Mouse (Mus musculus): ENCODE measurements around the gene Slc24a4. TPM values are rescaled to one million over a fixed set of nuclear protein-coding genes. Genes with fewer than 3 reads are reported as not detected.

Slc24a4 gene
- polyA plus RNA-seq, 1 experiment from 2014 or later = 0.14 TPM

GRCm38 (mm10) chr12:102225165-102225564 is 96.6 kb downstream of the Slc24a4 start:
- DNase-seq (ENCODE audit: low spot score) = no peak
- no peak overlapping the region for H3K27ac ChIP-seq
- 56% methylated on average over 3 of the region's 3 CpGs for WGBS
- no peaks in the 10 kb centered on the region for H3K9me3 ChIP-seq
- no peak overlapping the region for H3K4me3 ChIP-seq
- no peaks in the 10 kb centered on the region for H3K36me3 ChIP-seq
- H3K4me1 ChIP-seq (replicated peaks) = no peaks in the 10 kb centered on the region
- no peaks in the 10 kb centered on the region; the same call in 1 of the 2 replicates for H3K27me3 ChIP-seq (ENCODE audit: insufficient read depth, poor library complexity, severe bottlenecking)

DNA sequence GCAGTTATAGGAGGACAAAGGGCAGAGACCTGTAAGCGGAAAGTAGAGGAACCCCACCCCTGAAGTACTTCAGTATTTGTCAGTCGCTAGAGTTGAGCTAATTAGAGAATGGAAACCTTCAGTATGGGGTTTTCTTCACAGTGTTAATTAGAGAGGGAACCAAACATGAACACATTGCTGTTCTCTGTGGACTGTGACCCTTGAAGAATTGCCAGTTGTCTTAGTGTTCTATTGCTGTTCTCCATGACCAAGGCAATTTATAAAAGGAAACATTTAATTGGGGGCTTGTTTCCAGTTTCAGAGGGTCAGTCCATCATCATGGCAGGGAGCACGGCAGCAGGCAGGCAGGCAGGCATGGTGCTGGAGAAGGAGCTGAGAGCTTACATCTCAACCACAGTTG is 107.0 kb downstream of the Slc24a4 start:
- no peak for DNase-seq (ENCODE audit: low spot score)

DNA sequence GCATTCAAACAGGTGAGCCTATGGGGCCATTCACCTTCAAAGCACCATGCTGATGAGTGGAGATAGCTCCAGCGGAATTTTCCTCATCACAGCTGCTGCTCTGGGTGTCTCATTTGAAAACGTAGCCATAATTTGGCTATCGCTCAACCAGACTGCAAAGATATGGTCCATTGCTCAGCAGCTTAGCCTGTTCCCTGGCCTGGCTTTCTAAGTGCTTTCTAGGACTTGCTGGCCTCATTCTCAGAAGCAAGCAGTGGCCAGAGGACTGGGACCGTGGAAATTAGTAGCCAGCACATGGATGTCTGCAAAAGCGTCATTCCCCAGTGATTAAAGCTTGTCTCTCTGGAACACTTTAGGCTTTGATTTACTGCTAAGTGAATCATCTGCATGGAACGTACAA is 107.8 kb downstream of the Slc24a4 start:
- 90% methylated on average over 6 of the region's 6 CpGs for WGBS
- H3K4me3 ChIP-seq = no peak overlapping the region

More for the DNA sequence above, 107.0 kb downstream of the Slc24a4 start:
- no peaks in the 10 kb centered on the region for H3K4me1 ChIP-seq (replicated peaks)
- no peaks in the 10 kb centered on the region for H3K27me3 ChIP-seq (ENCODE audit: insufficient read depth, poor library complexity, severe bottlenecking)
- no peaks in the 10 kb centered on the region for H3K36me3 ChIP-seq
- H3K4me3 ChIP-seq = no peak overlapping the region
- whole genome bisulfite sequencing = 90% methylated on average over 3 of the region's 3 CpGs
- H3K27ac ChIP-seq = no peak overlapping the region
- no peaks in the 10 kb centered on the region for H3K9me3 ChIP-seq

GRCm38 (mm10) chr12:102242076-102242722 is 113.7 kb downstream of the Slc24a4 start:
- Histone ChIP-seq H3K36me3 (no peaks in the 10 kb centered on the region), H3K9me3 (no peaks in the 10 kb centered on the region), H3K27ac (peak overlapping the region; percentile 75), H3K4me3 (no peak overlapping the region), H3K4me1 (replicated peaks) (peaks cover 36% of the 10 kb centered on the region), H3K27me3 (ENCODE audit: insufficient read depth, poor library complexity, severe bottlenecking) (no peaks in the 10 kb centered on the region)
- peak; percentile 17 for DNase-seq (ENCODE audit: low spot score)
- 60% methylated on average over 6 of the region's 6 CpGs for WGBS

More for the DNA sequence above, 107.8 kb downstream of the Slc24a4 start:
- H3K9me3 ChIP-seq = no peaks in the 10 kb centered on the region
- H3K27ac ChIP-seq = no peak overlapping the region
- no peak for DNase-seq (ENCODE audit: low spot score)
- 0 out of 2 replicates have a peak, but pooled peaks cover under 1% of the 10 kb centered on the region for H3K4me1 ChIP-seq (replicated peaks)
- H3K36me3 ChIP-seq = no peaks in the 10 kb centered on the region
- H3K27me3 ChIP-seq (ENCODE audit: insufficient read depth, poor library complexity, severe bottlenecking) = no peaks in the 10 kb centered on the region

DNA sequence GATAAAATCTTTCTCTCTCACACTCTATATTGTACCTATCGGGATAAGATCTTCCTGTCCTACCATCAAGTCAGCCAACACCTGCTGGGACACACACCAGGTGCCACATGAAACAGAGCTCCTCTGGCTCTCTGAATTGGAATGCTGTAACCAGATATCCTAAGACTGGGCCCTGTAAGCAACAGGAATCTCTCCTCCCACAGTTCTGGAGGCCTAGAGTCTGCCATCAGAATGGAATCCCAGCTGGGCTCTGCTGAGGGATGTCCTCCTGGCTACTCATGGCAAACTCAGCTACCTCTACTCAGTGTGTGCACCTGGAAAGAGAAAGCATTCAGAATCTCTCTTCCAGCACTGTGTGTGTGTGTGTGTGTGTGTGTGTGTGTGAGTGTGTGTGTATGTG is 115.4 kb downstream of the Slc24a4 start:
- no peak overlapping the region for H3K27ac ChIP-seq
- no peaks in the 10 kb centered on the region for H3K36me3 ChIP-seq
- WGBS = 53% methylated on average over 1 of the region's 1 CpGs
- DNase-seq (ENCODE audit: low spot score) = peak; percentile 10
- no peaks in the 10 kb centered on the region for H3K27me3 ChIP-seq (ENCODE audit: insufficient read depth, poor library complexity, severe bottlenecking)
- H3K9me3 ChIP-seq = no peaks in the 10 kb centered on the region
- peaks cover 36% of the 10 kb centered on the region for H3K4me1 ChIP-seq (replicated peaks)
- no peak overlapping the region for H3K4me3 ChIP-seq

DNA sequence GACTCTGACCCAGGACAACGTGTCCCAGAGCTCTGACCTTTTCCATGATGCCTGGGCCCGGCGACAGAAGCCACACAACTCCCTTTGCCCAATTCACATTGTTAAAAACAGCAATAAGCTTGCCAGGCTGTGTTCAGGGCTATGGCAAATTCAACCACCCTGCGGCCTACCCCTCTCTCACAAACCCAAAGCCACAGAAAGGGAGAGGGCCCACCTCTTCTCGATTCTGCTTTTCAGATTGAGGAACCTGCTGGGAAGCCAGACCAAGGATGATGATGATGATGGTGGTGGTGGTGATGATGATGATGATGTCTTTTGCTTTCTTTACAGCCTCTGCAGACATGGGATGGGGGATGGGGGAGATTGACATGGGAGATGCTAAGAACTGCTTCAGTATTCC is 117.7 kb downstream of the Slc24a4 start:
- Histone ChIP-seq H3K4me1 (replicated peaks) (peaks cover 39% of the 10 kb centered on the region), H3K36me3 (no peaks in the 10 kb centered on the region), H3K4me3 (no peak overlapping the region), H3K27ac (no peak overlapping the region), H3K9me3 (no peaks in the 10 kb centered on the region), H3K27me3 (ENCODE audit: insufficient read depth, poor library complexity, severe bottlenecking) (no peaks in the 10 kb centered on the region)
- 92% methylated on average over 5 of the region's 5 CpGs for WGBS
- no peak for DNase-seq (ENCODE audit: low spot score)

DNA sequence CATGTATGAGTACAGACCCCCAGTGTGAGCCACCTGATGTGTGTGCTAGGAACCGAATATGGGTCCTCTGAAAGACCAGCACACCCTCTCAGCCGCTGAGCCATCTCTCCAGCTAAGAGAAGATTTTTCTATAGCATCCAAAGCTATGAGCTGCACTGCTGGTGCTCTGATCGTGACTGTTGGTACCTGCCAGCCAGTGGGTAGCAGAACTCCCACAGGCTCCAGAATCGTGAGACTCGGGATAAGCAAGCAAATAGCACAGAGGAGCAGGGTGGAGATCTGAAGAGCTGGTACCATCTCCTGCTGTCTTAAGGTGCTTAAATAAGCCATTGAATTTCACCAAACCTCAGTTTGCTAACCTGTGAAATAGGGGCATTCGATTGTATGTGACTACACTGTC is 119.6 kb downstream of the Slc24a4 start:
- H3K27ac ChIP-seq = no peak overlapping the region
- no peaks in the 10 kb centered on the region for H3K36me3 ChIP-seq
- peaks cover 22% of the 10 kb centered on the region for H3K4me1 ChIP-seq (replicated peaks)
- WGBS = 90% methylated on average over 6 of the region's 6 CpGs
- no peaks in the 10 kb centered on the region for H3K9me3 ChIP-seq
- no peaks in the 10 kb centered on the region for H3K27me3 ChIP-seq (ENCODE audit: insufficient read depth, poor library complexity, severe bottlenecking)
- no peak for DNase-seq (ENCODE audit: low spot score)
- H3K4me3 ChIP-seq = no peak overlapping the region

- DNase-seq (ENCODE audit: low spot score) = no peak
- H3K27ac ChIP-seq = no peak overlapping the region
- 88% methylated on average over 4 of the region's 4 CpGs for WGBS
Measured at GRCm38 (mm10) chr12:102250316-102250715, 121.8 kb downstream of the Slc24a4 start.

GRCm38 (mm10) chr12:102251070-102251469 is 122.5 kb downstream of the Slc24a4 start:
- WGBS = 78% methylated on average over 3 of the region's 3 CpGs

More at GRCm38 (mm10) chr12:102250316-102250715, 121.8 kb downstream of the Slc24a4 start:
- H3K4me1 ChIP-seq (replicated peaks) = peaks cover 6% of the 10 kb centered on the region; the same call in 1 of the 2 replicates
- no peaks in the 10 kb centered on the region for H3K27me3 ChIP-seq (ENCODE audit: insufficient read depth, poor library complexity, severe bottlenecking)
- H3K36me3 ChIP-seq = no peaks in the 10 kb centered on the region
- H3K9me3 ChIP-seq = no peaks in the 10 kb centered on the region
- H3K4me3 ChIP-seq = no peak overlapping the region

GRCm38 (mm10) chr12:102251985-102252384 is 123.5 kb downstream of the Slc24a4 start:
- H3K27ac ChIP-seq = no peak overlapping the region
- no peak overlapping the region for H3K4me3 ChIP-seq
- WGBS = 66% methylated on average over 3 of the region's 3 CpGs
- H3K36me3 ChIP-seq = no peaks in the 10 kb centered on the region
- no peak for DNase-seq (ENCODE audit: low spot score)
- no peaks in the 10 kb centered on the region for H3K9me3 ChIP-seq
- H3K4me1 ChIP-seq (replicated peaks) = 0 out of 2 replicates have a peak, but pooled peaks cover 3% of the 10 kb centered on the region
- H3K27me3 ChIP-seq (ENCODE audit: insufficient read depth, poor library complexity, severe bottlenecking) = no peaks in the 10 kb centered on the region

More at GRCm38 (mm10) chr12:102251070-102251469, 122.5 kb downstream of the Slc24a4 start:
- Histone ChIP-seq H3K4me1 (replicated peaks) (0 out of 2 replicates have a peak, but pooled peaks cover 3% of the 10 kb centered on the region), H3K27ac (no peak overlapping the region), H3K36me3 (no peaks in the 10 kb centered on the region), H3K27me3 (ENCODE audit: insufficient read depth, poor library complexity, severe bottlenecking) (no peaks in the 10 kb centered on the region), H3K9me3 (no peaks in the 10 kb centered on the region), H3K4me3 (no peak overlapping the region)
- no peak for DNase-seq (ENCODE audit: low spot score)

- Histone ChIP-seq H3K36me3 (no peaks in the 10 kb centered on the region), H3K27me3 (ENCODE audit: insufficient read depth, poor library complexity, severe bottlenecking) (no peaks in the 10 kb centered on the region), H3K4me1 (replicated peaks) (0 out of 2 replicates have a peak, but pooled peaks cover 3% of the 10 kb centered on the region), H3K4me3 (no peak overlapping the region), H3K27ac (no peak overlapping the region), H3K9me3 (no peaks in the 10 kb centered on the region)
- WGBS = 72% methylated on average over 1 of the region's 1 CpGs
- no peak for DNase-seq (ENCODE audit: low spot score)
Measured at GRCm38 (mm10) chr12:102252525-102252924, 124.0 kb downstream of the Slc24a4 start.

DNA sequence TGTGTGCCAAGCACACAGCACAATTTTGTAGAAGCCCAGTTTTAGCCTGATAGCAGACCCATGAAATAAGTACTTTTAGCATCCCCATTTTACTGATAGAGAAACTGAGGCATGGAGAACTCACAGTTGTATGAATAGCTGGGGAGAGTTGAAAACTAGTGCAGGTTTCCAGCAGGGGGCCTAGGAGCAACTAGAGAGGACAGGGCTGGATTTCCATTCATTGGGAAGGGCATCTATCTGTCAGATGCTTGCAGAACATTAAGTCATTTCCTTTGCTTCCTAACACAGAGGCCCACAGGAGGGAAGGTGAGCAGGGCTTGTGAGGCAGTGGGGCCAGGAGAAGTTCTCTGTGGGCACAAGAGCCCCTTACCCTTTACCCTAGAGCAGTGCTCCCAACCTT is 126.5 kb downstream of the Slc24a4 start:
- Histone ChIP-seq H3K4me3 (no peak overlapping the region), H3K9me3 (no peaks in the 10 kb centered on the region), H3K36me3 (no peaks in the 10 kb centered on the region), H3K4me1 (replicated peaks) (0 out of 2 replicates have a peak, but pooled peaks cover 3% of the 10 kb centered on the region), H3K27ac (no peak overlapping the region), H3K27me3 (ENCODE audit: insufficient read depth, poor library complexity, severe bottlenecking) (no peaks in the 10 kb centered on the region)
- DNase-seq (ENCODE audit: low spot score) = no peak

- 80% methylated on average over 3 of the region's 3 CpGs for WGBS
- DNase-seq (ENCODE audit: low spot score) = no peak
- Histone ChIP-seq H3K27me3 (ENCODE audit: insufficient read depth, poor library complexity, severe bottlenecking) (no peaks in the 10 kb centered on the region), H3K9me3 (no peaks in the 10 kb centered on the region), H3K27ac (no peak overlapping the region), H3K36me3 (no peaks in the 10 kb centered on the region), H3K4me1 (replicated peaks) (peaks cover 23% of the 10 kb centered on the region), H3K4me3 (no peak overlapping the region)
Measured at GRCm38 (mm10) chr12:102258522-102259112, 130.1 kb downstream of the Slc24a4 start.

All from hindbrain, embryonic 10.5 days (tissue).